Mouse (Mus musculus) ES-Bruce4 (cell line): Measurements from ENCODE around the gene Mturn. TPM values are rescaled to one million over a fixed set of nuclear protein-coding genes. Genes with fewer than 3 reads are reported as not detected.

ENCODE experiments used
- H3K27ac ChIP-seq: 2 replicates; pipeline ENCODE4 v1.5.1; 2012; ENCODE audit warnings: low read length, inconsistent platforms; ENCODE audit not compliant: insufficient read depth
- H3K27me3 ChIP-seq: 2 replicates; pipeline ENCODE4 v1.6.1; 2012; ENCODE audit warnings: mild to moderate bottlenecking, low read length, inconsistent platforms; ENCODE audit not compliant: control insufficient read depth, poor library complexity, insufficient read depth, severe bottlenecking
- H3K36me3 ChIP-seq: 2 replicates; pipeline ENCODE4 v1.6.1; 2012; ENCODE audit warnings: inconsistent platforms, mild to moderate bottlenecking, low read length, moderate library complexity; ENCODE audit not compliant: control insufficient read depth, poor library complexity, insufficient read depth, severe bottlenecking
- H3K4me1 ChIP-seq: one replicate; pipeline ENCODE4 v1.8.1; 2011; ENCODE audit warnings: low read length; ENCODE audit not compliant: control insufficient read depth, insufficient read depth
- H3K4me3 ChIP-seq: 2 replicates; pipeline ENCODE4 v1.5.1; 2011; ENCODE audit warnings: low read depth, mild to moderate bottlenecking, low read length
- H3K9ac ChIP-seq: 2 replicates; pipeline ENCODE4 v1.6.1; 2012; ENCODE audit warnings: low read depth, mild to moderate bottlenecking, inconsistent platforms; ENCODE audit not compliant: poor library complexity, severe bottlenecking
- H3K9me3 ChIP-seq: replicated peaks from 2 replicates; pipeline ENCODE4 v1.6.1; 2012; ENCODE audit warnings: mild to moderate bottlenecking, low read length, inconsistent platforms; ENCODE audit not compliant: control insufficient read depth, poor library complexity, insufficient read depth, severe bottlenecking
- CTCF ChIP-seq: IDR thresholded peaks from one replicate; pipeline ENCODE4 v1.8.1; 2011; ENCODE audit warnings: low read depth, low read length
- EP300 ChIP-seq: IDR thresholded peaks from 2 replicates; pipeline ENCODE4 v1.6.1; 2011; ENCODE audit warnings: low read depth, low read length; ENCODE audit not compliant: insufficient read depth
- POLR2A ChIP-seq: IDR thresholded peaks from one replicate; pipeline ENCODE4 v1.8.1; 2011; ENCODE audit warnings: low read length; ENCODE audit not compliant: insufficient read depth
- polyA plus RNA-seq: library from polyadenylated mRNA; stranded (reverse); fragments of >200 nt; gene quantifications from 2 replicates; pipeline ENCODE4 v1.2.4, GENCODE M21; 2011; ENCODE audit warnings: low read depth; ENCODE audit not compliant: missing spikeins, insufficient read depth, insufficient read length

Gene Mturn
- 3.8 and 4.8 TPM in 2 replicates for polyA plus RNA-seq

DNA sequence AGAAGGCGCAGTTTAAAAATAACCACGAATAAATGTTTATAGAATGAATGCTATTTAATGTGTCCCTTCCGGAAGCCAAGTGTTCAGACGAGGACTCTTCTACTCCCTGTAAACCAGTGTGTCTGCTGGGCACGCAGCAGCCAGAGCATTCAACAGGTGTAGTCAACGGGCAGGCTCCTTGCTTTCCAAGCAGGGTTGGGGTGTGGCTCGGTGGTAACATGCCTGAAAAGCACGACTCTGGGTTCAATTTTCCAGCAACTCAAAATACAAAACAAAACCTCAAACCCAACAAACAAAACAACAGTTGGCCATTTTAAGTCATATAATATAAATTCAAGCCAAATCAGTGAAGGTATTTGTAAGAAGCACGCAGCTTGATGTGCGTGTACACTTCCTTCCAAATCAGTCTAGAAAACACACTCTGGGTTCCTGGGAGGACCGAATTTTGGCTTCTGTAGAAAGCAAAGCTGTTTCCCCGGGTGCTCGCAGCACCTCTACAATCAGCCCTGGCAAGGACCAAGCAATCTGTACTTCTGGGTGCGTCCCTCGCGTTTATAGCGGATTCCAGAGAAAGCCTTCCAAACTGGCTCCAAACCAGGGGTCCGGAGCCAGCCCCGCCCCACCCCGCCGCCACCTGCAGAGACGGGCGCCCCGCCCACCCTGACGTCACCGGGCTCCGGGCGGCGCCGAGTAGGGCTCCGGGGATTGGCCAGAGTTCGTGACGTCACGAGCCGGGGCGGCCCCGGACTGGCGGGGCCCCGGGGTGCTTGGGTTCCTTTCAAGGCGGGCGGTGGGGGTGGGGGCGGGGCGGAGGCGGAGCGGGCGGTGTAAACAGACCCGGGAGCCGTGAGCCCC lies at the start of gene Mturn:
Mturn (plus strand) TSS at position 734 of the 855 bp plus-strand sequence.
- peaks cover 2% of the 10 kb centered on the region for H3K4me1 ChIP-seq

DNA sequence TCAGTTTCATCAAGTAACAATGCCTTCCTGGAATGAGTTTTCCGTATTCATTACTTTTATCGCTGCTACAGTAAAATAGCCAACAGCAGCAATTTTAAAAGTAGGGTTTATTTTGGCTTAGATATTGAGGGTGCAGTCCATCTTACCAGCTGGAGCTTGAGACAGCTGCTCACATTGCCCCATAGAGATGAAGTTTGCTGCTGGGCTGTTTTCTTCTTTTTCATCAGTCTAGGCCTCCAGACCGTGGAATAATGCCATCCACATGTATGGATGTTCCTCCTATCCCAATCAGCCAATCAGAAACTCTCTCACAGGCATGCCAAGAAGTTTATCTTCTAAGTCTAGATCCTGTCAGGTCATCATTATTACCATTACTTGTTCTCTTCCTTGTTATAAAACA lies 41.5 kb upstream of the Mturn start:
- H3K9ac ChIP-seq, result no peak overlapping the region
- no peaks in the 10 kb centered on the region for H3K9me3 ChIP-seq
- no peaks in the 10 kb centered on the region for H3K27me3 ChIP-seq
- H3K4me3 ChIP-seq, result no peak overlapping the region
- no peaks in the 10 kb centered on the region for H3K36me3 ChIP-seq
- no peaks in the 10 kb centered on the region for H3K4me1 ChIP-seq
- no peak overlapping the region for H3K27ac ChIP-seq
- TF ChIP-seq CTCF (no peak), POLR2A (no peak), EP300 (no peak)

More for the DNA sequence above, at the start of gene Mturn:
- TF ChIP-seq EP300 (no peak), POLR2A (no peak), CTCF (no peak)
- no peaks in the 10 kb centered on the region for H3K27me3 ChIP-seq
- no peak within 1 kb of the TSS for H3K27ac ChIP-seq
- H3K4me3 ChIP-seq, result peak within 1 kb of the TSS; percentile 89
- H3K9me3 ChIP-seq, result no peaks in the 10 kb centered on the region
- peak within 1 kb of the TSS; percentile 60 for H3K9ac ChIP-seq
- H3K36me3 ChIP-seq, result no peaks in the 10 kb centered on the region

DNA sequence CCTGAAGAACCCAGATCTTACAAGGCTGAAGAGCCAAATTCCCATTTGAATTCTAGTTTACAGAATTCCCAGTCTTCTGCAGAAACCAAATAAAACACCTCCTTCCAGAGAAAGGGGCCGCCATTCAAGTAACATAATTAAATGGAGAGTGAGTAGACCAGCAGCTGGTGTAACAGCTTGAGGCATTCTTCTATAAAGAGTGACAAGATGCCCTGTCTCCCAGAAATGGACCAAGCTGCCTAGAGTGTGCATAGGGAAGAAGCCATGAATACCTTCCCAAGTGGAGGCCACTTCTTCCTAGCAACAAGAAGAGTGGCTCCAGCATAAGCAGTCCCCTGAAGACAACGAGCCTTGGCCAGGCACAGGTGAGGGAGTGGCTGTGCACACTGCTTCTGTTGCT lies 39.5 kb upstream of the Mturn start:
- H3K4me1 ChIP-seq, result no peaks in the 10 kb centered on the region
- no peaks in the 10 kb centered on the region for H3K9me3 ChIP-seq
- no peak overlapping the region for H3K4me3 ChIP-seq
- H3K36me3 ChIP-seq, result no peaks in the 10 kb centered on the region
- no peaks in the 10 kb centered on the region for H3K27me3 ChIP-seq
- no peak for TF ChIP-seq POLR2A
- no peak for TF ChIP-seq CTCF
- H3K27ac ChIP-seq, result no peak overlapping the region
- no peak overlapping the region for H3K9ac ChIP-seq

DNA sequence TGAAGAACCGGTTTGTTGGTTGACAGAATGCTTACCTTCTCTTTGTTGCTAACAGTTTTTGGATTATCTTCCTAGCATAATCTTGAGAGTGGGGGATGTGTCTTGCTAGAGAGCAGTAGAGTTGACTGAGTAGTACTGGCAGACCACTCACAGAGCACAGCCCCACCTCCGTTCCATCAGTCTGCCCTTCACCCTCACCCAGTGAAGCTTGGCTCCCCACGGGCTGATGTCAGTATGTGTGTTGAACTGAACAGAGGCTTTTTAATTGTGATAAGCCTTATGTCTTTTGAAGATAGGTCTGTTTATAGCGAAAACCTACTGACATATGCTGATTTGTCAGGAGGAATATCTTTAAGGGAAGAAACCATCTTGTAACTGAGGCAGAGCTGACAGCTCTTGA lies 38.2 kb upstream of the Mturn start:
- Histone ChIP-seq H3K4me3 (no peak overlapping the region), H3K9me3 (no peaks in the 10 kb centered on the region), H3K36me3 (no peaks in the 10 kb centered on the region), H3K4me1 (no peaks in the 10 kb centered on the region), H3K27me3 (no peaks in the 10 kb centered on the region), H3K9ac (no peak overlapping the region), H3K27ac (no peak overlapping the region)
- TF ChIP-seq EP300 (no peak), POLR2A (no peak), CTCF (no peak)

DNA sequence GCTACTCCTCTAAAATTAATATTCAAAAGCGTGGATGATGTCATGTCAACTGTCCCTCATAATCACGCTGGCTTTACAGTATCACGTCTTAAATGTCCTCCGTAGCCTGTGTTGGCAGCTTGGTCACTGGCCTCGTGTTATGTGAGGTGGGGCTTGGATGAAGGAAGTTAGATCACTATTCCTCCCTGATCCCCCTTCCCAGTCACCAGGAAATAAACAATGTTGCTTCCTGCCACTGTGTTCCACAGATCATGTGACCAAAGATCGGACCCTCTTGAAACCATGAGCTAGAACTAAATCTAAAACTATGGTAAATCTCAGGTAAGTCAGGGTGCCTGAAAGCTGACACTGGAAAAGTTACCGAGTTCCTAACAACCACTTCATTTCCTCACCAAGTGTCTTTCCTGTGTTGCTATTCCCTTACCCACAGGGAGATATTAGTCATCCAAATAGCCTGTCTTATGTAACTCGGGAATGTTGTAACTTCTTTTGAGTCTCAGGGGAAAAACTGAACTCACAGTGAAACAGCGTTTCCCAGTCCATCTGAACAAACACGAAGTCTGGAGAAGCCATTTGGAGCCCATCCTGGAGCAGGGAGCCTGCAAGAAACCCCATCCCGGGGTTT lies 25.8 kb upstream of the Mturn start:
- Histone ChIP-seq H3K27me3 (no peaks in the 10 kb centered on the region; the same call in 1 of the 2 replicates), H3K9me3 (peaks cover 4% of the 10 kb centered on the region; the same call in 1 of the 2 replicates), H3K27ac (no peak overlapping the region), H3K4me3 (no peak overlapping the region), H3K9ac (no peak overlapping the region), H3K4me1 (no peaks in the 10 kb centered on the region), H3K36me3 (no peaks in the 10 kb centered on the region)
- TF ChIP-seq EP300 (no peak), CTCF (no peak), POLR2A (no peak)

DNA sequence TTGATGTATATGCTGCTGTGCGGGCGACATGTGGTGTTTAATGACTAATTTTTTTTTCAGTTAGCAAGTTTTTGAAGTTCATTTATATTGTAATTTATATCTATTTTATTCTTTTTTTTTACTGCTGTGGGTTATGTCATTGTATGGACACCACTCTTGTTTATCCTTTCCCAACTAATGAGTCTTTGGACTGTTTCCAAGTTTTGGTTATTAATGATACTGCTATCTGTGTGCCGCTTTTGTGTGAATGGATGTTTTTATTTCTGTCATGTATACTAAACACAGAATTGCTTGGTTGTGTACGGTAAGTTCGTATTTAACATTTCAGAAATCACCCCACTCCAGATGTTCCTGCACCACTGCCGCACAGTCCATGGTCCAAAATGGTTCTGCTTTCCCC lies 23.6 kb upstream of the Mturn start:
- no peak overlapping the region for H3K9ac ChIP-seq
- H3K27ac ChIP-seq, result no peak overlapping the region
- H3K9me3 ChIP-seq, result peaks cover 4% of the 10 kb centered on the region; the same call in 1 of the 2 replicates
- no peaks in the 10 kb centered on the region for H3K4me1 ChIP-seq
- H3K4me3 ChIP-seq, result no peak overlapping the region
- no peaks in the 10 kb centered on the region for H3K36me3 ChIP-seq
- no peaks in the 10 kb centered on the region; the same call in 1 of the 2 replicates for H3K27me3 ChIP-seq
- TF ChIP-seq EP300 (no peak), CTCF (no peak), POLR2A (no peak)
